Mouse (Mus musculus): ENCODE data around the gene Usp44.

- TF ChIP-seq POLR2A (IDR thresholded peaks at IDR 0.05; ENCODE audit: low read depth, low read length) (no peak), CTCF (conservative IDR thresholded peaks at IDR 0.05; ENCODE audit: insufficient read depth, insufficient read length, low read depth, low read length) (no peak)
Measured at GRCm38 (mm10) chr10:93834394-93834745, 3.0 kb downstream of the Usp44 start.
